Mouse (Mus musculus) erythroid progenitor cell, adult 5-6 weeks (primary cell): Measurements from ENCODE around the gene Col23a1. TPM values are rescaled to one million over a fixed set of nuclear protein-coding genes. Genes with fewer than 3 reads are reported as not detected.

ENCODE experiments used
- ATAC-seq: replicated peaks from 2 replicates; pipeline ENCODE4 v1.8.0; 2016; ENCODE audit warnings: moderate number of reproducible peaks, mild to moderate bottlenecking, moderate TSS enrichment, inconsistent platforms; ENCODE audit not compliant: poor library complexity, low FRiP score, severe bottlenecking
- total RNA-seq, 2 experiments: library from RNA; stranded (forward) in 1 of 2; stranded (reverse) in 1 of 2; fragments of 150-400 nt in 1 of 2; fragments of 186-747, 209-891 nt in 1 of 2; gene quantifications; 2 replicates each; pipeline versions ENCODE4 v1.2.3 to v1.2.4; 2015 to 2017; ENCODE audit warnings: low replicate concordance in 2 of 2

Gene Col23a1
- total RNA-seq, 2 experiments from 2014 or later: not detected

DNA sequence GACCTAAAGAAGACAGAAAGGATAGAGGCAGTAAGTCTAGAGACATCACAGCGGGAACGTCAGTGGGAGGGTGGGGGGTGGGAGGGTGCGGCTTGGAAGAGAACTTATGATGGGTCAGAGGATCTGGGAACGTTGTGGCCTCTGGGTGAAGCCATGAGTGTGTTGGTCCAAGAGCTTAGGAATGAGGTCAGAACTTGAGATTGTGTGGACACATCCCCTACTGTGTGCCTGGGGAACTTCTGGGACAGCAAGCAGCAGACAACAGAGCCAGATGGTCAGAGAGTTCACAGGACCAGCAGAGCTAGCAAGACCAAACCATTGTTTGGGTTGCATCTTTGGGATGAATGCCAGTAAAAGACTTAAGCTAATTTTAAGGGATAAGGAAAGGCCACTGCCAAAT lies 279.1 kb downstream of the Col23a1 start:
- ATAC-seq: no peak

DNA sequence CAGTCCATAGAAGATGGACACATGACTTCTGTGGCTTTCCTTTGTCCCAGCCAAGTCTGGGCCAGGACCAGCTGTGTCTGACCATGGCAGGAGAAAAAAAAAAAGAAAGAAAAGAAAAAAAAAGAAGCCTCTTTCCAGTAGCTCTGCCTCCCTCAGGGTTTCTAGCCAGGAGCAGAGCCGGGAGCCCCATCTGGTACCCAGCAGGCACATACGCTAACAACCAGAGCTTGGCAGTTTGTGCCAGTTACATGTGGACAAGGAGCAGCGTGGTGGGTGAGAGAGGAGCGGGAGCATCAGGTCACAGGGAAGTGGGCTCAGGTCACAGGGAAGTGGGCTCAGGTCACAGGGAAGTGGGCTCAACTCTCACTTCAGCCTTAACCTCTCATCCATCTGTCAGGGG lies 286.7 kb downstream of the Col23a1 start:
- no peak for ATAC-seq

GRCm38 (mm10) chr11:51577587-51577986 lies 287.9 kb downstream of the Col23a1 start:
- ATAC-seq: no peak

GRCm38 (mm10) chr11:51579024-51579423 lies 289.3 kb downstream of the Col23a1 start:
- ATAC-seq: no peak

GRCm38 (mm10) chr11:51582713-51583112 lies 293.0 kb downstream of the Col23a1 start:
- ATAC-seq: peak; percentile 43

GRCm38 (mm10) chr11:51584057-51584430 lies 294.3 kb downstream of the Col23a1 start:
- peak; percentile 25 for ATAC-seq

DNA sequence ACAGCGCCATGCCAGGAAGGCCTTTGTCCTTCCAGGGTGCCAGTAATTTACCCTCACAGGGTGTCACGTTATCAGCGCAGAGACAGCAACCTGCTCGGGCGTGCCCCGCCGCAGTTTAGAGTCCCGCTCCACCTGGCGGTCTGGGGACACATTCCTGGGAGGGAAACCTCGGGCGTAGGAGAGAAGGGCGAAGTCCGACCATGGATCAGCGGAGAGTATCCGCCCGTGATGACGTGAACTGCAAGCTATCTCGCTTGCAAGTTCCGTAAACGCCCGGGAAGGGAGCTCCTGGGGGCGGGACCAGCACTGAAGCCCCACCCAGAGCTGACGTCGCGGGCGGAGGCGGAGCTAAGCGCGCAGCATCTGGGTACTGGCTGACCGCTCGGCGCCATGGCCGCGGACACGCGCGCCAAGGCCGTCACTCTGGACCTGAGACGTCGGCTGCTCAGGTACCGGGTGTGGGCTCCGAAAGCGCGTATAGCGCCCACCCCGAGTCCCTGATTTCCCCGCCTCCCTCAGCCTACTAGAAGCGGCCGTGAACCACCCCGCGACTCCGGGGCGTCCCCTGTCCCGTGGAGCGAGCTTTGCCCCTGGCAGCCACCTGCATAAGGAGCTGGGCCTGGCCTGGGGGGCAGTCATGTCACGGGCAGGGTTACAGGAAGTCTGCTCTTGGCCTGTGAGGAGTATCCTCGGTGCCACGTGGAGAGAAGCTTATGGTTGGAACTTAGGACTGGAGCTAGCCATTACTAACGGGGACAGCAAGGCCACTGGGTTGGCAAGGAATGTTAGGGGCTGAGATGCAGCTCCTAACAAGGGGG lies 294.9 kb downstream of the Col23a1 start, which contains the start of gene Phykpl:
Gene Phykpl, plus strand, starts transcription at position 327 of the 818 bp plus-strand sequence.
- ATAC-seq: peak; percentile 93

DNA sequence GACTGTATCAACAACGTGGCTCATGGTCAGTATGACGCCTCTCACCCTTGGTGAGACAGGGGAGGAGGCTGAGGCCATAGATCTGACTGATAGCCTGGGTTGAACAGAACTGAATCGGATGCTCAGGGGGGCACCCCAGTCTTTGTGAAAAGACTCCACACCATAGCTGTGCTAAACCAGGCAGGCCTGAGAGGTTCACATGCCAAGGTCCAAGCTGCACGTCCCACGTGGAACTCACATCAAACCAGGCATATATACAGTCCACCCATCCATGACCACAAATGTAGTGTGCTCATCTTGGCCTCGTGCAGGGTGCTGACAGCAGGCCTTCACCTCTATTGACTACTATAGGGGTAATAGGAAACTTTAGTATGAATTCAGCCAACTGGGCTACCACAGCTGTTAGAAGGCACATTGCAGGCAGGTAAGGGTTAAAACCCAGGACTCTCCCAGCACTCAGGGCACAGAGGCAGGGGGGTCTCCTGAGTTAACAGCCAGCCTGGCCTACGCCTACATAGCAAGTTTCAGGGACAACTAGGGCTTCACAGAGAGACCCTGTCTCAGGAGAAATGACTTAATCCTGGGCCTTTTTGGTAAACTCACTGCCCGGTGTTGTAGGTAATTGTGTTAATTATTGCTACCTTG lies 296.0 kb downstream of the Col23a1 start:
- ATAC-seq: no peak

- no peak for ATAC-seq
Observed at GRCm38 (mm10) chr11:51586411-51586810, 296.7 kb downstream of the Col23a1 start.

- no peak for ATAC-seq
Observed at GRCm38 (mm10) chr11:51587059-51587458, 297.3 kb downstream of the Col23a1 start.

GRCm38 (mm10) chr11:51588833-51589232 lies 299.1 kb downstream of the Col23a1 start:
- no peak for ATAC-seq

DNA sequence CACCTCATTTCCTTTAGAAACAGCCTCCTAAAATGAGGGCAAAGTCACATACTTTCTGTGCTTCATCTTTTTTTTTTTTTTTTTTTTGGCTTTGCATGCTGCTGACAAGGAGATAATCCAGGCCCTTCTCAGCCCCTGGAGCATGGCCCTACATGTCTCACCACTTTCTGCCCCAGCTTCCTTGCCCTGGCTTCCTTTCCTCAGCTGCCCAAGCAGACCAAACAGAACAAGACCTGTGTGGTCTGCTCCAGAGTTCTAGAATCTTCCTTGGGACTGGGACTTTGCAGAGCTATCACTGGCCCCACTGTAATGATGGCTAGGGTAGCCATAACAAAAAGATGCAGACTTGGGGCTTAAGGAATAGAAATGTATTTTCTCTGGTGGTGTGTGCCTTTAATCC lies 300.3 kb downstream of the Col23a1 start:
- ATAC-seq: no peak

DNA sequence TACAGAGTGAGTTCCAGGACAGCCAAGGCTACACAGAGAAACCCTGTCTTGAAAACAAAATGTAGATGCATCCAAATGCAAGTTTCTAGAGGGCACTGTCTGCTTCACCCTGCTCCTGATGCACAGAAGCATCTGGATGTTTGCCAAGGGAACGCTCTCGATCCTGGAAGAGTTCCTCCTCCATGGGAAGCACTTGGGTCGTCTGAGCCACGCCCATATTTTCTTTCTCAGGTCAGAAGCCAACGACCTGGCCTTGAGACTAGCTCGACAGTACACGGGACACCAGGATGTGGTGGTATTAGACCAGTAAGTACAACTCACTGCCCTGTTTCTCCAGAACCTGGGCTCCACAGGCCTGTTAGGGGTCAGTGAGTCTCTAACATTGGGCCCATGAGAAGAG lies 301.4 kb downstream of the Col23a1 start:
- no peak for ATAC-seq

- ATAC-seq: no peak
Observed at GRCm38 (mm10) chr11:51591915-51592314, 302.2 kb downstream of the Col23a1 start.

DNA sequence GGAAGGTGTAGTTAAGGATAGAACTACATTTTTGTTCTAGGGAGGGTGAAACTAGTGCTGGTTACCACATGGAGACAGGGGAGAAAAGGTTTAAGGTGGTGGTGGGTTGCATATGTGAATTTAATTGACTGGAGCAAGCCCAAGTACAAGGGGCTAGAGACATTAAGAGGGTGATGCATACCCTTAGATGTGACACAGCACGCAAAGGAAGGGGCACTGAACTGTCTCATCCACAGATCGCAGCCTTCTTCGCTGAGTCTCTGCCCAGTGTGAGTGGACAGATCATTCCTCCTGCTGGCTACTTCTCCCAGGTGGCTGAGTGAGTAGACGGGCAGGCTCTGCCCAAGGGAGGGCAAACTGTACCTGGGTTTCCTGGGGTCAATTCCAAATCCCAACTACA lies 303.6 kb downstream of the Col23a1 start:
- no peak for ATAC-seq

DNA sequence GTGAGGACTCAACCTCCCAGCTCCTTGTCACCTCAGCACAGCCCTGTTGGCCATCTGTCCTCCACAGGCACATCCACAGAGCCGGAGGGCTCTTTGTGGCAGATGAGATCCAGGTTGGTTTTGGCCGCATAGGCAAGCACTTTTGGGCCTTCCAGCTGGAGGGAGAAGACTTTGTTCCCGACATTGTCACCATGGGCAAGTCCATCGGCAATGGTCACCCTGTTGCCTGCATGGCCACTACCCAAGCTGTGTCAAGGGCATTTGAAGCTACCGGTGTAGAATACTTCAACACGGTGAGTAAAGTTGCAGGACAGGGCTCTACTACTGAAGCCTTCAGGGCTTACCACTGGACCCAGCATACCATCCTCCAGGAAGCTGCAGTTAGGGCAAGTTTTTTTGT lies 304.1 kb downstream of the Col23a1 start:
- ATAC-seq: no peak

GRCm38 (mm10) chr11:51594715-51595350 lies 305.1 kb downstream of the Col23a1 start:
- ATAC-seq: no peak

- no peak for ATAC-seq
Observed at GRCm38 (mm10) chr11:51595459-51596083, 305.9 kb downstream of the Col23a1 start.

DNA sequence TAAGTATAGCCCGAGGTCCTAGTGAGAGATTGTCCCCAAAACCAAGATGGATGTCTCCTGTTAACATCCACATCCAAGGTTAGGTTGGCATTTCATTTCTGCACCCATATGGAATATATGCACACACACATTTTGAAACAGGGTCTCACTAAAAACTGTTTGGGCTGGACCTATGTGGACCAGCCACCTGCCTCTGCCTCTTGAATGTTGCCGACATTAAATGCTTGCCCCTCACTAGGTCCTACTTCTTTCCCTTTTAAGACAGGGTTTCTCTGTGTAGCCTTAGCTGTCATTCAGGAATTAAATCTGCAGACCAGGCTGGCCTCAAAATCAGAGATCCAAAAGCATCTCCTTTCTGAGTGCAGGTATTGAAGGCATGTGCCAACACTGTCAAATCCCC lies 307.8 kb downstream of the Col23a1 start:
- no peak for ATAC-seq

- ATAC-seq: no peak
Observed at GRCm38 (mm10) chr11:51602253-51602652, 312.5 kb downstream of the Col23a1 start.
